Mouse (Mus musculus) monocyte, adult 5-6 weeks (primary cell): Measurements from ENCODE around the gene Ces2c. TPM values are rescaled to one million over a fixed set of nuclear protein-coding genes. Genes with fewer than 3 reads are reported as not detected.
"Not testable (repeated sequence)": the region's sequence is repeated elsewhere in the genome, so short reads cannot be mapped to it uniquely, and the experiment has no call there.

Experiments used
- ATAC-seq: fragments of 153-309, 156-312 bp; replicated peaks from 2 replicates; pipeline ENCODE4 v1.8.0; 2017; ENCODE audit warnings: mild to moderate bottlenecking; ENCODE audit not compliant: low TSS enrichment, insufficient number of reproducible peaks, severe bottlenecking, poor library complexity, low FRiP score
- total RNA-seq: library from RNA; stranded (forward); fragments of 200-1000, 200-491, 200-594 nt; gene quantifications from 3 replicates; pipeline ENCODE4 v1.2.3, GENCODE M21; 2017

Gene Ces2c
- total RNA-seq: 1.6 TPM in 1 of 3 replicates, not detected in the others

GRCm38 (mm10) chr8:104846831-104847230 lies at the start of gene Ces2c:
Gene Ces2c (plus strand): TSS chr8:104847068.
- no peak for ATAC-seq

DNA sequence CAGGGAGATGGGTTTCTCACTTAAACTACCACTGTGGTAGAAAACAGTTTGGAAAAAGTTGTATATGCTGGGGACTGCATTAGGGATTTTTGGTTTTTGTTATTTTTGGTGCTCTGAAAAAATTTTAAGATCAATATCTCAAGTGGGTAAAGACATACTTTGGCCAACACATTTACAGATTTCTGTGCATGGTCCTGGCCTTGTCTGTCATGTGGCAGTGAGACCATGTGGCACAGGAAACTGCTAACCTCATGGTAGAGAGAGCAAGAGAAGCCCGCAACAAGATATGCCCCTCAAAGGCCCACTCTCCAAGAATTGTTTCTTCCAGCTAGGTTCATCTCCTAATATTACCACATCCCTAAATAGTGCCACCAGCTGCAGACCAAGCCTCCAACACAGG lies 47.5 kb upstream of the Ces2c start:
- ATAC-seq: no peak

- no peak for ATAC-seq
These were observed 40.7 kb upstream of the Ces2c start for GRCm38 (mm10) chr8:104806127-104806526.

GRCm38 (mm10) chr8:104808542-104809413 lies 38.1 kb upstream of the Ces2c start:
- no peak for ATAC-seq

- no peak for ATAC-seq
These were observed 37.4 kb upstream of the Ces2c start for GRCm38 (mm10) chr8:104809436-104809835.

GRCm38 (mm10) chr8:104826912-104827311 lies 20.0 kb upstream of the Ces2c start:
- no peak for ATAC-seq

DNA sequence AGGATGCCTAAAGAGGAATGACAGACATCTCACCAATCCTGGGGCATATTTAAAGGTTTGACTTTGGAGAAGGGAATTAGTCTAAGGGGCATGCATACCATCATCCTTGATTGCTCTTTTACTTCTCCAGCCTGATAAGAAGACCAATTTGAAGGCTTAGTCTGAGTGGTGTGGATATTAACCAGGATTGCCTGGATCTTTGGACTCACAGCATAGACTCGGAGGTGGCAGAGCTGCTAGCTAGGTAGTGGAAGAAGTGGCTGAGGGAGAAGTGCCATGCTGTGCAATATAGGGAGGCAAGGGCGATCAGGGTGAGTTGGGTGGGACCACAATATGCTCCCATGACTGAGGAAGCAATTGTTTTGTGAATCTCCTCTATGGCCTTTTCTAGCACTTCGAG lies 18.6 kb upstream of the Ces2c start:
- no peak for ATAC-seq

DNA sequence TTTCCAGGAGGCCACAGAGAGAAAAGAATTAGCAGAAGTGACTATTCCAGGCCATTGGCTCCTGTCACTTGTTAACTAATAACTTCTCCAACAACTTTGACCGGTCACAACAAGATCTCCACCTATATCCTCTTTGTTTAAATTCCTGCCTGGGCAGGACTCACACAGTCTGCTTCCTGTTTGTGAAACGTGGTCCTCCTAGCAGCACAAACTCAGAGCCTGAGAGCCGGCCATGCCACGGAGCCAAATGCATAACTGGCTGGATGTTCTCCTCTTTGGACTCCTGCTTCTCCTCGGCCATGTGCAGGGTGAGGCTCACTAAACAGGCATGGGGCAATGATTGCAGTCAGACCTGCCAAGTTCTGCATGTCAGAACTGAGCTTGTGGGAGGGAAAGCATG lies 15.4 kb upstream of the Ces2c start, which contains the start of gene Ces2b:
Gene Ces2b, plus strand, starts transcription at position 133 of the 400 bp plus-strand sequence.
- no peak for ATAC-seq

- ATAC-seq: no peak
These were observed 5.3 kb upstream of the Ces2c start for GRCm38 (mm10) chr8:104841360-104842078.

DNA sequence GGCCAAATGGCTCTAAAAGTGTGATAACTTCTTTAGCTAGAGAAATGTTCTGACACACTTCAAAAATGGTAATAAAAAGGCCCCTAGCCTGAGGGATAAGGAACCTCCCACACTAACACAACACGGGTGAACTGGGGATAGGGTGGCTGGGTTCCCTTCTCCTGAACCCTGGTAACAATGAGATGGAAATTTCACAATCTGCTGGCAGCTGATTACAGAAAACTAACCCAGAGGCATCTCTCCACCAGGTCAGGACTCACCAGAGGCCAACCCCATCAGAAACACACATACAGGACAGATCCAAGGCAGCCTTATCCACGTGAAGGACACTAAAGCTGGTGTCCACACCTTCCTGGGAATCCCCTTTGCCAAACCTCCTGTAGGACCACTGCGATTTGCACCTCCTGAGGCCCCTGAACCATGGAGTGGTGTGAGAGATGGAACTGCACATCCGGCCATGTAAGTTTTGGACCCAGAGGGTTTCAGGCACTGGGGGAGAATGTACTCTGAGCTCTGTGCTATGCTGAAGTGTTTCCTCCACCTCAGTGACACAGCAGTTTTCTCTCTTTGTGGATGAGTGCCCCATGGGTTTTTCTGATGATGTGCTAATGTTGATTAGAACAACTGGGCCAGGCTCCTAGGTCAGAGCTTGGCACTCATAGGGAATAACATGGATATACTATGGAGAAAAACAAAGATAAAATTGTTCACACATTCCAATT lies 1.0 kb downstream of the Ces2c start:
- no peak for ATAC-seq

DNA sequence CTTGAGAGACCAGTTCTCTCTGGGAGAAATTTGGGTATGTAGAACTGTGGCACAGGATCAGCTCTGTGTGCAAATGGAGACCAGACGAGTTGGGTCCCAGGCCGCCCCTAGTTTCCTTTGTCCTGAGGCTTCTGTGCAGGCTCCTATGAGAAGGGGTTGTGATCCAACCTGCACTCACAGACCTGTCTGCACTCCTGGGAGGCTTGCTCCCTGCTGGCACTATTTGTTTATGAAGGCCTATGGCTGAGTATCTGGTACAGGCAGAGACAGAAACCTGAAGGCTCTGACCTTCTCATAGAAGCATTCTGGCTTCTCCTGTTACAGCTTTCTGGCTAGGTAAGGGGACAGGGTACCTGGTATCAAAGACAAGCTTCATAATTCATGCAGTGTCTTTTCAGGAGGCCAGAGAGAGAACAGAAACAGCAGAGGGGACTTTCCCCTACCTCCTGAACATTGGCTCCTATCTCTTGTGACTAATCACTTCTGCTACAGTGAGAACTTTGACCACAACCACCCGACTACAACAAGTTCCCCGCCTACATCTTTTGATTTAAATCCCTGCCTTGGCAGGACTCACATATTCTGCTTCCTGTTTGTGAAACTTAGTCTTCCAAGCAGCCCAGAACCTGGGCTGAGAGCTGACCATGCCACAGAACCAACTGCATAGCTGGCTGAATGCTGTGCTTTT lies 20.1 kb downstream of the Ces2c start:
- ATAC-seq: not testable (repeated sequence)

DNA sequence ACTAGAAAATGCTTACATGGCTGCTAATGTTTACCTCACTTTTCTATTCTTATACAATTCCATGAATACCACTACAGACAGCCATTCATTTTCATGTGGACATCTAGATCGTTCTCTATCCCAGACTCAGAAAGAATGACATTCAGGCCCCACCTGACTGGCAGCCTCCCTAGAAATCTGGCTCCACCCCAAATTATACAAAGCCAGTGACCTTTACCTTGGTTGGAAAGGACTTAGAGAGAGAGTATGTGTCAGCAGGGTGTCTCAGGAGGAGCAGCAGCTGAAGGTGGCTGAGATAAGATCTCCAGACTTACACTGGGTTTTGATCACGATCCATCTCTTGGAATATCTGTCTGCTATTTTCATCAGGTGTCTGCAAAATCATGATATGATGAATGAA lies 22.0 kb downstream of the Ces2c start:
- not testable (repeated sequence) for ATAC-seq

DNA sequence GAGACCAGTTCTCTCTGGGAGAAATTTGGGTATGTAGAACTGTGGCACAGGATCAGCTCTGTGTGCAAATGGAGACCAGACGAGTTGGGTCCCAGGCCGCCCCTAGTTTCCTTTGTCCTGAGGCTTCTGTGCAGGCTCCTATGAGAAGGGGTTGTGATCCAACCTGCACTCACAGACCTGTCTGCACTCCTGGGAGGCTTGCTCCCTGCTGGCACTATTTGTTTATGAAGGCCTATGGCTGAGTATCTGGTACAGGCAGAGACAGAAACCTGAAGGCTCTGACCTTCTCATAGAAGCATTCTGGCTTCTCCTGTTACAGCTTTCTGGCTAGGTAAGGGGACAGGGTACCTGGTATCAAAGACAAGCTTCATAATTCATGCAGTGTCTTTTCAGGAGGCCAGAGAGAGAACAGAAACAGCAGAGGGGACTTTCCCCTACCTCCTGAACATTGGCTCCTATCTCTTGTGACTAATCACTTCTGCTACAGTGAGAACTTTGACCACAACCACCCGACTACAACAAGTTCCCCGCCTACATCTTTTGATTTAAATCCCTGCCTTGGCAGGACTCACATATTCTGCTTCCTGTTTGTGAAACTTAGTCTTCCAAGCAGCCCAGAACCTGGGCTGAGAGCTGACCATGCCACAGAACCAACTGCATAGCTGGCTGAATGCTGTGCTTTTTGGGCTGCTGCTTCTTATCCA lies 39.5 kb downstream of the Ces2c start:
- ATAC-seq: not testable (repeated sequence)

- no peak for ATAC-seq
These were observed 54.9 kb downstream of the Ces2c start for GRCm38 (mm10) chr8:104901746-104902145.
